Mouse (Mus musculus): ENCODE measurements at regions not wholly inside any gene's neighbourhood (a gene's known extent, or its start where the extent isn't known, plus 50 kb on each side); places are given as distances from the start of the nearest gene placed in this dataset.
"Not testable (repeated sequence)": the region's sequence is repeated elsewhere in the genome, so short reads cannot be mapped to it uniquely, and the experiment has no call there.

GRCm38 (mm10) chr11:71285193-71285592 lies 54.7 kb upstream of the Nlrp1b start:
- H3K4me3 ChIP-seq (ENCODE audit: low read depth, low read length) = no peak overlapping the region
- H3K4me1 ChIP-seq (ENCODE audit: control insufficient read depth, insufficient read depth, low read length) = no peaks in the 10 kb centered on the region
- no peaks in the 10 kb centered on the region for H3K9me3 ChIP-seq (ENCODE audit: control insufficient read depth, low read depth, low read length)
- H3K27me3 ChIP-seq (ENCODE audit: control insufficient read depth, insufficient read depth, low read length) = no peaks in the 10 kb centered on the region
- H3K27ac ChIP-seq (ENCODE audit: low read length) = no peak overlapping the region
- ATAC-seq (ENCODE audit: insufficient number of reproducible peaks, insufficient read depth, low FRiP score, low read depth) = no peak
- H3K9ac ChIP-seq (replicated peaks; ENCODE audit: low read depth, low read length) = no peak overlapping the region
- no peak overlapping the region for H3K4me2 ChIP-seq (replicated peaks; ENCODE audit: low read depth, low read length)
- 65% methylated on average over 2 of the region's 2 CpGs for WGBS
- H3K36me3 ChIP-seq (ENCODE audit: control insufficient read depth, insufficient read depth, low read length) = no peaks in the 10 kb centered on the region

- not testable (repeated sequence) for H3K27me3 ChIP-seq (ENCODE audit: control insufficient read depth, insufficient read depth, low read length); H3K4me2 ChIP-seq (replicated peaks; ENCODE audit: low read depth, low read length); H3K4me1 ChIP-seq (ENCODE audit: control insufficient read depth, insufficient read depth, low read length); H3K27ac ChIP-seq (ENCODE audit: low read length); H3K9ac ChIP-seq (replicated peaks; ENCODE audit: low read depth, low read length); H3K4me3 ChIP-seq (ENCODE audit: low read depth, low read length); H3K9me3 ChIP-seq (ENCODE audit: control insufficient read depth, low read depth, low read length); H3K36me3 ChIP-seq (ENCODE audit: control insufficient read depth, insufficient read depth, low read length); ATAC-seq (ENCODE audit: insufficient number of reproducible peaks, insufficient read depth, low FRiP score, low read depth)
Observed at GRCm38 (mm10) chr11:71288243-71288642, 57.7 kb upstream of the Nlrp1b start.

- Histone ChIP-seq H3K4me3 (ENCODE audit: low read depth, low read length) (no peak overlapping the region), H3K9ac (replicated peaks; ENCODE audit: low read depth, low read length) (no peak overlapping the region), H3K27ac (ENCODE audit: low read length) (no peak overlapping the region), H3K4me2 (replicated peaks; ENCODE audit: low read depth, low read length) (no peak overlapping the region), H3K36me3 (ENCODE audit: control insufficient read depth, insufficient read depth, low read length) (no peaks in the 10 kb centered on the region), H3K4me1 (ENCODE audit: control insufficient read depth, insufficient read depth, low read length) (no peaks in the 10 kb centered on the region), H3K27me3 (ENCODE audit: control insufficient read depth, insufficient read depth, low read length) (no peaks in the 10 kb centered on the region), H3K9me3 (ENCODE audit: control insufficient read depth, low read depth, low read length) (no peaks in the 10 kb centered on the region)
- ATAC-seq (ENCODE audit: insufficient number of reproducible peaks, insufficient read depth, low FRiP score, low read depth) = no peak
- 92% methylated on average over 1 of the region's 1 CpGs for WGBS
Observed at GRCm38 (mm10) chr11:71289490-71289889, 59.0 kb upstream of the Nlrp1b start.

GRCm38 (mm10) chr11:71299479-71299878 lies 68.9 kb upstream of the Nlrp1b start:
- Histone ChIP-seq H3K27me3 (ENCODE audit: control insufficient read depth, insufficient read depth, low read length) (no peaks in the 10 kb centered on the region), H3K27ac (ENCODE audit: low read length) (no peak overlapping the region), H3K4me2 (replicated peaks; ENCODE audit: low read depth, low read length) (no peak overlapping the region), H3K36me3 (ENCODE audit: control insufficient read depth, insufficient read depth, low read length) (no peaks in the 10 kb centered on the region), H3K4me3 (ENCODE audit: low read depth, low read length) (no peak overlapping the region), H3K9ac (replicated peaks; ENCODE audit: low read depth, low read length) (no peak overlapping the region), H3K4me1 (ENCODE audit: control insufficient read depth, insufficient read depth, low read length) (no peaks in the 10 kb centered on the region), H3K9me3 (ENCODE audit: control insufficient read depth, low read depth, low read length) (no peaks in the 10 kb centered on the region)
- WGBS = 77% methylated on average over 1 of the region's 1 CpGs
- no peak for ATAC-seq (ENCODE audit: insufficient number of reproducible peaks, insufficient read depth, low FRiP score, low read depth)

- no peak overlapping the region for H3K4me2 ChIP-seq (replicated peaks; ENCODE audit: low read depth, low read length)
- H3K9ac ChIP-seq (replicated peaks; ENCODE audit: low read depth, low read length) = no peak overlapping the region
- no peak overlapping the region for H3K27ac ChIP-seq (ENCODE audit: low read length)
- no peaks in the 10 kb centered on the region for H3K4me1 ChIP-seq (ENCODE audit: control insufficient read depth, insufficient read depth, low read length)
- no peaks in the 10 kb centered on the region for H3K9me3 ChIP-seq (ENCODE audit: control insufficient read depth, low read depth, low read length)
- 26% methylated on average over 1 of the region's 1 CpGs for WGBS
- H3K27me3 ChIP-seq (ENCODE audit: control insufficient read depth, insufficient read depth, low read length) = no peaks in the 10 kb centered on the region
- no peak overlapping the region for H3K4me3 ChIP-seq (ENCODE audit: low read depth, low read length)
- no peak for ATAC-seq (ENCODE audit: insufficient number of reproducible peaks, insufficient read depth, low FRiP score, low read depth)
- H3K36me3 ChIP-seq (ENCODE audit: control insufficient read depth, insufficient read depth, low read length) = no peaks in the 10 kb centered on the region
Observed at GRCm38 (mm10) chr11:71323439-71323838, 92.9 kb upstream of the Nlrp1b start.

- no peak overlapping the region for H3K4me3 ChIP-seq (ENCODE audit: low read depth, low read length)
- 6% methylated on average over 1 of the region's 1 CpGs for WGBS
- H3K4me1 ChIP-seq (ENCODE audit: control insufficient read depth, insufficient read depth, low read length) = no peaks in the 10 kb centered on the region
Observed at GRCm38 (mm10) chr11:71337428-71337827, 106.9 kb upstream of the Nlrp1b start.

GRCm38 (mm10) chr11:71346024-71346423 lies 115.5 kb upstream of the Nlrp1b start:
- H3K27ac ChIP-seq (ENCODE audit: low read length) = no peak overlapping the region
- H3K9me3 ChIP-seq (ENCODE audit: control insufficient read depth, low read depth, low read length) = no peaks in the 10 kb centered on the region
- 45% methylated on average over 3 of the region's 3 CpGs for WGBS
- H3K36me3 ChIP-seq (ENCODE audit: control insufficient read depth, insufficient read depth, low read length) = no peaks in the 10 kb centered on the region
- no peak for ATAC-seq (ENCODE audit: insufficient number of reproducible peaks, insufficient read depth, low FRiP score, low read depth)
- no peaks in the 10 kb centered on the region for H3K27me3 ChIP-seq (ENCODE audit: control insufficient read depth, insufficient read depth, low read length)
- H3K4me2 ChIP-seq (replicated peaks; ENCODE audit: low read depth, low read length) = no peak overlapping the region
- H3K4me1 ChIP-seq (ENCODE audit: control insufficient read depth, insufficient read depth, low read length) = no peaks in the 10 kb centered on the region
- H3K9ac ChIP-seq (replicated peaks; ENCODE audit: low read depth, low read length) = no peak overlapping the region
- no peak overlapping the region for H3K4me3 ChIP-seq (ENCODE audit: low read depth, low read length)

More at GRCm38 (mm10) chr11:71337428-71337827, 106.9 kb upstream of the Nlrp1b start:
- no peaks in the 10 kb centered on the region for H3K36me3 ChIP-seq (ENCODE audit: control insufficient read depth, insufficient read depth, low read length)
- no peak overlapping the region for H3K27ac ChIP-seq (ENCODE audit: low read length)
- no peak overlapping the region for H3K4me2 ChIP-seq (replicated peaks; ENCODE audit: low read depth, low read length)
- H3K9ac ChIP-seq (replicated peaks; ENCODE audit: low read depth, low read length) = no peak overlapping the region
- H3K9me3 ChIP-seq (ENCODE audit: control insufficient read depth, low read depth, low read length) = no peaks in the 10 kb centered on the region
- ATAC-seq (ENCODE audit: insufficient number of reproducible peaks, insufficient read depth, low FRiP score, low read depth) = no peak
- H3K27me3 ChIP-seq (ENCODE audit: control insufficient read depth, insufficient read depth, low read length) = no peaks in the 10 kb centered on the region

GRCm38 (mm10) chr11:71357089-71357488 lies 126.6 kb upstream of the Nlrp1b start:
- Histone ChIP-seq H3K27me3 (ENCODE audit: control insufficient read depth, insufficient read depth, low read length) (no peaks in the 10 kb centered on the region), H3K4me1 (ENCODE audit: control insufficient read depth, insufficient read depth, low read length) (no peaks in the 10 kb centered on the region), H3K4me3 (ENCODE audit: low read depth, low read length) (no peak overlapping the region), H3K9ac (replicated peaks; ENCODE audit: low read depth, low read length) (no peak overlapping the region), H3K4me2 (replicated peaks; ENCODE audit: low read depth, low read length) (no peak overlapping the region), H3K36me3 (ENCODE audit: control insufficient read depth, insufficient read depth, low read length) (no peaks in the 10 kb centered on the region), H3K9me3 (ENCODE audit: control insufficient read depth, low read depth, low read length) (no peaks in the 10 kb centered on the region), H3K27ac (ENCODE audit: low read length) (no peak overlapping the region)
- no peak for ATAC-seq (ENCODE audit: insufficient number of reproducible peaks, insufficient read depth, low FRiP score, low read depth)
- 70% methylated on average over 3 of the region's 3 CpGs for WGBS

- Histone ChIP-seq H3K9ac (replicated peaks; ENCODE audit: low read depth, low read length) (no peak overlapping the region), H3K4me2 (replicated peaks; ENCODE audit: low read depth, low read length) (no peak overlapping the region), H3K4me1 (ENCODE audit: control insufficient read depth, insufficient read depth, low read length) (no peaks in the 10 kb centered on the region), H3K27ac (ENCODE audit: low read length) (no peak overlapping the region), H3K36me3 (ENCODE audit: control insufficient read depth, insufficient read depth, low read length) (no peaks in the 10 kb centered on the region), H3K27me3 (ENCODE audit: control insufficient read depth, insufficient read depth, low read length) (no peaks in the 10 kb centered on the region), H3K9me3 (ENCODE audit: control insufficient read depth, low read depth, low read length) (no peaks in the 10 kb centered on the region), H3K4me3 (ENCODE audit: low read depth, low read length) (no peak overlapping the region)
- WGBS = 68% methylated on average over 5 of the region's 5 CpGs
- ATAC-seq (ENCODE audit: insufficient number of reproducible peaks, insufficient read depth, low FRiP score, low read depth) = no peak
Observed at GRCm38 (mm10) chr11:71360856-71361255, 130.3 kb upstream of the Nlrp1b start.
